Mouse (Mus musculus) ES-E14 (cell line): Measurements from ENCODE around the gene Mrtfa.

ENCODE experiments used
- HCFC1 ChIP-seq: IDR thresholded peaks from 2 replicates; pipeline ENCODE4 v1.6.1; 2012; ENCODE audit warnings: low read length, inconsistent platforms, borderline replicate concordance; ENCODE audit not compliant: insufficient read depth
- ZC3H11A ChIP-seq: IDR thresholded peaks from 2 replicates; pipeline ENCODE4 v1.6.1; 2012; ENCODE audit warnings: low read depth, mild to moderate bottlenecking, inconsistent platforms, low read length, borderline replicate concordance
- ZNF384 ChIP-seq: IDR thresholded peaks from 2 replicates; pipeline ENCODE4 v1.6.1; 2012; ENCODE audit warnings: low read depth, low read length, inconsistent platforms

DNA sequence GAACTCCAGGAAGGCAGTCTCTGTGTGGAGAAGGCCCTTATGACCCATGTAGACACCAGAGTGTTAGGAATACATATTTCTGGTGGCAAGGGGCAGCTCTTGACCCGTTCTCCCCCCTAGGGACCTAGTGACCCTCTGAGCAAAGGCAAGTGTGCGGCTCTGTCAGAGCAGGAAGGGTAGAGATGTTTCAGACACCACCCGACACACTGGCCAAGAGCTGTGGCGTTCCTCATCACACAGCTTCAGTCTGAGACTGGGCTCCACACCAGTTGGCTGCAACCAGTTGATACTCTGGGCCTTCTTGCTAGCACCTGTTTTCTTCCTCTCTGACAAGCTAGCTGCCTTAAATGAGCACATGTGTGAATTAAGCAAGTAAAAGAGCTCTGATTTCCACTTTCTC lies 158.9 kb downstream of the Mrtfa start:
- TF ChIP-seq ZNF384 (no peak), ZC3H11A (no peak), HCFC1 (no peak)
